Mouse (Mus musculus) erythroid progenitor cell, adult 5-6 weeks (primary cell): ENCODE measurements around the gene Pgpep1. TPM values are rescaled to one million over a fixed set of nuclear protein-coding genes. Genes with fewer than 3 reads are reported as not detected.

Experiments
- ATAC-seq: replicated peaks from 2 replicates; pipeline ENCODE4 v1.8.0; 2016; ENCODE audit warnings: moderate number of reproducible peaks, mild to moderate bottlenecking, moderate TSS enrichment, inconsistent platforms; ENCODE audit not compliant: poor library complexity, low FRiP score, severe bottlenecking
- total RNA-seq, 2 experiments: library from RNA; stranded (forward) in 1 of 2; stranded (reverse) in 1 of 2; fragments of 150-400 nt in 1 of 2; fragments of 186-747, 209-891 nt in 1 of 2; gene quantifications; 2 replicates each; pipeline versions ENCODE4 v1.2.3 to v1.2.4; 2015 to 2017; ENCODE audit warnings: low replicate concordance in 2 of 2

The Pgpep1 gene
- total RNA-seq, 2 experiments from 2014 or later: under 0.01 to 6.3 TPM

- no peak for ATAC-seq
Observed at GRCm38 (mm10) chr8:70598283-70598682, 61.9 kb downstream of the Pgpep1 start.

- ATAC-seq: no peak
Observed at GRCm38 (mm10) chr8:70597417-70598272, 62.5 kb downstream of the Pgpep1 start.

GRCm38 (mm10) chr8:70596775-70597416 lies 63.3 kb downstream of the Pgpep1 start:
- ATAC-seq: no peak

Other genes starting within 250 kb of the Pgpep1 start
- 3.8 and 8.6 TPM in 2 replicates for gene Crtc1, start 220.8 kb downstream of the Pgpep1 start, total RNA-seq (2015; ENCODE audit: low replicate concordance)
- 0.64 and 2.3 TPM in 2 replicates for gene Crtc1, start 220.8 kb downstream of the Pgpep1 start, total RNA-seq (2017; ENCODE audit: low replicate concordance)
- gene Klhl26, start 183.4 kb downstream of the Pgpep1 start, total RNA-seq (2015; ENCODE audit: low replicate concordance): 5.0 and 10.1 TPM in 2 replicates
- 4.0 and 5.1 TPM in 2 replicates for gene Klhl26, start 183.4 kb downstream of the Pgpep1 start, total RNA-seq (2017; ENCODE audit: low replicate concordance)
- gene Tmem59l, start 173.0 kb downstream of the Pgpep1 start, total RNA-seq (2015; ENCODE audit: low replicate concordance): 3.2 TPM in 1 of 2 replicates, not detected in the other
- gene Tmem59l, start 173.0 kb downstream of the Pgpep1 start, total RNA-seq (2017; ENCODE audit: low replicate concordance): not detected in 2 replicates
- gene Crlf1, start 167.2 kb downstream of the Pgpep1 start, total RNA-seq (2015; ENCODE audit: low replicate concordance): not detected in 2 replicates
- 1.4 TPM in 1 of 2 replicates, not detected in the other for gene Crlf1, start 167.2 kb downstream of the Pgpep1 start, total RNA-seq (2017; ENCODE audit: low replicate concordance)
- gene Rex1bd, start 153.6 kb downstream of the Pgpep1 start, total RNA-seq (2015; ENCODE audit: low replicate concordance): 22.3 TPM in 1 of 2 replicates, not detected in the other
- 17.8 and 19.6 TPM in 2 replicates for gene Rex1bd, start 153.6 kb downstream of the Pgpep1 start, total RNA-seq (2017; ENCODE audit: low replicate concordance)
- gene Uba52, start 149.6 kb downstream of the Pgpep1 start, total RNA-seq (2015; ENCODE audit: low replicate concordance): 1,194 and 1,251 TPM in 2 replicates
- 418 and 1,480 TPM in 2 replicates for gene Uba52, start 149.6 kb downstream of the Pgpep1 start, total RNA-seq (2017; ENCODE audit: low replicate concordance)
- 28.9 and 45.8 TPM in 2 replicates for gene Fkbp8, start 132.7 kb downstream of the Pgpep1 start, total RNA-seq (2015; ENCODE audit: low replicate concordance)
- 74.7 and 94.6 TPM in 2 replicates for gene Fkbp8, start 132.7 kb downstream of the Pgpep1 start, total RNA-seq (2017; ENCODE audit: low replicate concordance)
- gene Kxd1, start 132.4 kb downstream of the Pgpep1 start, total RNA-seq (2015; ENCODE audit: low replicate concordance): 27.8 and 34.4 TPM in 2 replicates
- 11.8 and 14.4 TPM in 2 replicates for gene Kxd1, start 132.4 kb downstream of the Pgpep1 start, total RNA-seq (2017; ENCODE audit: low replicate concordance)
- gene Ell, start 120.9 kb downstream of the Pgpep1 start, total RNA-seq (2015; ENCODE audit: low replicate concordance): 10.5 and 22.3 TPM in 2 replicates
- 2.8 and 15.5 TPM in 2 replicates for gene Ell, start 120.9 kb downstream of the Pgpep1 start, total RNA-seq (2017; ENCODE audit: low replicate concordance)
- 5.8 and 15.9 TPM in 2 replicates for gene Isyna1, start 66.0 kb downstream of the Pgpep1 start, total RNA-seq (2015; ENCODE audit: low replicate concordance)
- gene Isyna1, start 66.0 kb downstream of the Pgpep1 start, total RNA-seq (2017; ENCODE audit: low replicate concordance): 2.5 and 8.0 TPM in 2 replicates
- 9.0 and 13.0 TPM in 2 replicates for gene Ssbp4, start 51.5 kb downstream of the Pgpep1 start, total RNA-seq (2015; ENCODE audit: low replicate concordance)
- gene Ssbp4, start 51.5 kb downstream of the Pgpep1 start, total RNA-seq (2017; ENCODE audit: low replicate concordance): 18.1 and 30.6 TPM in 2 replicates
- gene Lrrc25, start 44.2 kb downstream of the Pgpep1 start, total RNA-seq (2015; ENCODE audit: low replicate concordance): 2.5 and 11.7 TPM in 2 replicates
- gene Lrrc25, start 44.2 kb downstream of the Pgpep1 start, total RNA-seq (2017; ENCODE audit: low replicate concordance): 2.3 and 3.5 TPM in 2 replicates
- not detected in 2 replicates for gene Gdf15, start 27.9 kb downstream of the Pgpep1 start, total RNA-seq (2015; ENCODE audit: low replicate concordance)
- not detected in 2 replicates for gene Gdf15, start 27.9 kb downstream of the Pgpep1 start, total RNA-seq (2017; ENCODE audit: low replicate concordance)
- gene Lsm4, start 12.9 kb upstream of the Pgpep1 start, total RNA-seq (2015; ENCODE audit: low replicate concordance): 86.5 and 93.1 TPM in 2 replicates
- gene Lsm4, start 12.9 kb upstream of the Pgpep1 start, total RNA-seq (2017; ENCODE audit: low replicate concordance): 38.4 and 57.6 TPM in 2 replicates
- gene Jund, start 38.6 kb upstream of the Pgpep1 start, total RNA-seq (2015; ENCODE audit: low replicate concordance): 26.7 and 36.0 TPM in 2 replicates
- 21.1 and 32.0 TPM in 2 replicates for gene Jund, start 38.6 kb upstream of the Pgpep1 start, total RNA-seq (2017; ENCODE audit: low replicate concordance)
- not detected in 2 replicates for gene Iqcn, start 43.1 kb upstream of the Pgpep1 start, total RNA-seq (2015; ENCODE audit: low replicate concordance)
- gene Iqcn, start 43.1 kb upstream of the Pgpep1 start, total RNA-seq (2017; ENCODE audit: low replicate concordance): not detected in 2 replicates
- gene Gm3336, start 58.2 kb upstream of the Pgpep1 start, total RNA-seq (2015; ENCODE audit: low replicate concordance): not detected in 2 replicates
- not detected in 2 replicates for gene Gm3336, start 58.2 kb upstream of the Pgpep1 start, total RNA-seq (2017; ENCODE audit: low replicate concordance)
- gene Pde4c, start 63.3 kb upstream of the Pgpep1 start, total RNA-seq (2015; ENCODE audit: low replicate concordance): 0.72 and 0.84 TPM in 2 replicates
- not detected in 2 replicates for gene Pde4c, start 63.3 kb upstream of the Pgpep1 start, total RNA-seq (2017; ENCODE audit: low replicate concordance)
- gene Rab3a, start 94.3 kb upstream of the Pgpep1 start, total RNA-seq (2015; ENCODE audit: low replicate concordance): 7.1 TPM in 1 of 2 replicates, not detected in the other
- 2.2 and 4.9 TPM in 2 replicates for gene Rab3a, start 94.3 kb upstream of the Pgpep1 start, total RNA-seq (2017; ENCODE audit: low replicate concordance)
- gene Mpv17l2, start 100.6 kb upstream of the Pgpep1 start, total RNA-seq (2015; ENCODE audit: low replicate concordance): 16.9 and 31.0 TPM in 2 replicates
- gene Mpv17l2, start 100.6 kb upstream of the Pgpep1 start, total RNA-seq (2017; ENCODE audit: low replicate concordance): 5.1 and 30.4 TPM in 2 replicates
- 3.8 and 5.4 TPM in 2 replicates for gene Pik3r2, start 116.3 kb upstream of the Pgpep1 start, total RNA-seq (2015; ENCODE audit: low replicate concordance)
- gene Pik3r2, start 116.3 kb upstream of the Pgpep1 start, total RNA-seq (2017; ENCODE audit: low replicate concordance): 7.3 and 8.0 TPM in 2 replicates
- 13.4 and 14.4 TPM in 2 replicates for gene Mast3, start 144.7 kb upstream of the Pgpep1 start, total RNA-seq (2015; ENCODE audit: low replicate concordance)
- gene Mast3, start 144.7 kb upstream of the Pgpep1 start, total RNA-seq (2017; ENCODE audit: low replicate concordance): 2.7 and 3.0 TPM in 2 replicates
- gene Il12rb1, start 148.1 kb upstream of the Pgpep1 start, total RNA-seq (2015; ENCODE audit: low replicate concordance): 0.84 and 1.1 TPM in 2 replicates
- 0.13 and 0.53 TPM in 2 replicates for gene Il12rb1, start 148.1 kb upstream of the Pgpep1 start, total RNA-seq (2017; ENCODE audit: low replicate concordance)
- gene Arrdc2, start 179.3 kb upstream of the Pgpep1 start, total RNA-seq (2015; ENCODE audit: low replicate concordance): 35.0 and 62.9 TPM in 2 replicates
- gene Arrdc2, start 179.3 kb upstream of the Pgpep1 start, total RNA-seq (2017; ENCODE audit: low replicate concordance): 27.3 and 54.3 TPM in 2 replicates
- not detected in 2 replicates for gene Kcnn1, start 202.9 kb upstream of the Pgpep1 start, total RNA-seq (2015; ENCODE audit: low replicate concordance)
- gene Kcnn1, start 202.9 kb upstream of the Pgpep1 start, total RNA-seq (2017; ENCODE audit: low replicate concordance): 0.26 TPM in 1 of 2 replicates, not detected in the other
- gene Ccdc124, start 213.5 kb upstream of the Pgpep1 start, total RNA-seq (2015; ENCODE audit: low replicate concordance): 18.0 and 20.9 TPM in 2 replicates
- 23.8 and 26.6 TPM in 2 replicates for gene Ccdc124, start 213.5 kb upstream of the Pgpep1 start, total RNA-seq (2017; ENCODE audit: low replicate concordance)
- not detected in 2 replicates for gene Slc5a5, start 232.4 kb upstream of the Pgpep1 start, total RNA-seq (2015; ENCODE audit: low replicate concordance)
- 0.13 TPM in 1 of 2 replicates, not detected in the other for gene Slc5a5, start 232.4 kb upstream of the Pgpep1 start, total RNA-seq (2017; ENCODE audit: low replicate concordance)
- 2,088 and 2,332 TPM in 2 replicates for gene Rpl18a, start 237.0 kb upstream of the Pgpep1 start, total RNA-seq (2015; ENCODE audit: low replicate concordance)
- 517 and 689 TPM in 2 replicates for gene Rpl18a, start 237.0 kb upstream of the Pgpep1 start, total RNA-seq (2017; ENCODE audit: low replicate concordance)
- 4.2 and 6.1 TPM in 2 replicates for gene Map1s, start 245.5 kb upstream of the Pgpep1 start, total RNA-seq (2015; ENCODE audit: low replicate concordance)
- 1.8 and 3.7 TPM in 2 replicates for gene Map1s, start 245.5 kb upstream of the Pgpep1 start, total RNA-seq (2017; ENCODE audit: low replicate concordance)